Mouse (Mus musculus) adrenal gland, postnatal 4 days (tissue): ENCODE data around the gene Rpp21. TPM values are rescaled to one million over a fixed set of nuclear protein-coding genes. Genes with fewer than 3 reads are reported as not detected.

Source experiments
- DNase-seq, 2 experiments: peaks; one replicate each; pipeline ENCODE4 v3.0.0; 2021 to 2022; ENCODE audit warnings: low spot score in 2 of 2, mixed read lengths in 2 of 2
- long read RNA-seq, 2 experiments: library from polyadenylated mRNA; stranded (forward); transcript quantifications; one replicate each; pipeline ENCODE4 v2.0.0; 2021
- total RNA-seq, 2 experiments: library from RNA; stranded (reverse); gene quantifications; 2 replicates each; pipeline ENCODE4 v1.2.3; 2021

Gene Rpp21
- 10 to 100 TPM; 41.5 to 45.2 TPM for total RNA-seq
- long read RNA-seq, experiment 1, transcript Rpp21-201 (5 exons, 729 nt) = major isoform, 28 of 42 reads
- long read RNA-seq, experiment 1, partial matches to known transcripts = 0 of 42 reads
- long read RNA-seq, experiment 1, other reads (novel, unspliced or antisense) = 8 of 42 reads
- long read RNA-seq, experiment 2, transcript Rpp21-201 (5 exons, 729 nt) = major isoform, 18 of 34 reads
- long read RNA-seq, experiment 2, partial matches to known transcripts = 3 of 34 reads
- long read RNA-seq, experiment 2, other reads (novel, unspliced or antisense) = 9 of 34 reads

DNA sequence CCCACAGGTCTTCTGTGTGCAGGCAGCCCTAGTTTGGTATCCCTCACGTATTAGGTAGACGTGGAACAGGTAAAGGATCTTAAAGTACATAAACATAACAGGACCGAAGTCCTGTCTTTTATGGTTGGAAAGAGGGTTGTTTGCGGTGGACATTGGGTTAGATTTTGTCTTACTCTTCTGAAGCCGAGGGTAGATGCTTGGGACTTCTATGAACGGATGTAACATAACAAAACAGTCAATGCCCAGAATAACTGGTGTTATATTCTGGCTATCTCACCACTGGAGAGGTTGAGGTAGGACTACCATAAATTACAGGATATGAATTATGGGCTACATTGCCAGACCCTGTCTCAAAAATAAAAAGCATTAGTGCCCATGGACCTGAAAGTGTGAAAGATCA lies at the start of gene Rpp21:
TSS of gene Rpp21 (minus strand) at position 101 of the 400 bp plus-strand sequence.
- no peak for DNase-seq

DNA sequence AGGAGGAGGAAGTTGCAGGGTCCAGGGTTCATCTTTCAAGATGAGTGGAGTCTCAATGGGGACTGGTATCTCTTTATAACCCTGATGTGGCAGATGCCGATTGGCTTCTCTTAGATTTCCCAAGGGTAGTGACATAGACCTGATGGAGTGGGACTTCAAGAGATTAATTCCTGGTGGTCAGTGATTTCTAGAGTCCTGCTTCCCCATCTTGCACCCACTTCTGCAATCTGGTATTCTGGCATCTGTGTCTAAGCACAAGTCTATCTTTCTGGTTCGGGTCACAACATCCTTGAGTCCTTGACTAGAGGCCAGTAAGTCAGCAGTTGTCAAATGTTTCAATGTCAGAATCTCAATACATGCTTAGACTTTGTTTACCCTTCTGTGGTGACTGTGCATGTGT lies 28.5 kb upstream of the Rpp21 start, which contains the start of gene H2-M10.2:
TSS of gene H2-M10.2 (minus strand) at position 101 of the 400 bp plus-strand sequence.
- no peak for DNase-seq

DNA sequence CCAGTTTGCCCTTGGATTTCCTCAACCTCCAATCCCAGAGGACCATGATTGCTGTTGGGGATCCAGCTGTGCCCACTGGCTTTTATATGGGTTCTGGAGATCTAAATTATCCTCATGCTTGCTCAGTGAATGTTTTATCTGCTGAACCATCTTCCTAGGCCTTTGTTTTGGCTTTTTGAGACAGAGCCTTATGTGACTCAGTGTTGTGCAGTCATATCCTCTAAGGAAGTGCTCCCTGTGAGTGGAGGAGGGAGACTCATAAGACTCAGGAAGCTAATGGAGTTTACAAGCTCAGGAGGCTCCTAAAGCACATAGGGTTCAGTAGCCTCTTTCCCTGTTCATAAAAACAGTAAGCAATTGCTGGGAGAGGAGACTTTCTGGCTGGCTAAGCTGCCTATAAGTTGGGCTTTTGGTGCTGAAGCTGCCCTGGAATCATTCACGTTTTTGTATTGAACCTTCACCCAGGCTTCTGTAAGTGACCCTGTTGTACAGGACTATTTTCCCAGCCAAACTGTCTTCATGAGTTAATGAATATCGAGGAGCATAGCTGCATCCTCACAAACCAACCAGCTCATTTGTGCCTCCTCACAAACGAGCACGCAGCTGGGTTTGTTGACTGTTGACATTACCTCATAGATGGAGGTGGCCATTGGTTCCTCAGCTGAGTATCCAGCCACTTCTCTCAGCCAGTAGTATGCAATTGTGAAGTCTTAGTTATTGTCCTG lies 23.8 kb upstream of the Rpp21 start:
- DNase-seq = no peak

DNA sequence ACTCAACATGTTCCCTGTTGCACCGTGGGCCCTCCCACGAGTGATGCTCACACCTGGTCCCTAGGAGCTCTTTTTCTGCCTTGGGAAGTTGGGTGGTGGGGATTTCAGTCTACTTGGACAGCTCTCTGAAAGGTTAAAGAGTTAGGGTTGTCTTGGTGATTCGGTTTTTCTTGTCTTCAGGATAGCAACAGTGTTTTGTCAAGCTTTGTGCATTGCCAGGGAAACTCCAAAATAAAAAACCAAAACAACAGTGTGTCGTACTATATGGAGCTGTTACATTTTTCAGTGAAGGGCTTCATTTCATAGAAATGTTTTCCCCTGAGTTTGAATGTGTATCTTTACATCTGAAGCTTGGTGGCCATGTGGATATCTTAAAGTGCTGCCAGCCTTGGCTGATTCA lies 16.9 kb upstream of the Rpp21 start:
- DNase-seq = no peak

DNA sequence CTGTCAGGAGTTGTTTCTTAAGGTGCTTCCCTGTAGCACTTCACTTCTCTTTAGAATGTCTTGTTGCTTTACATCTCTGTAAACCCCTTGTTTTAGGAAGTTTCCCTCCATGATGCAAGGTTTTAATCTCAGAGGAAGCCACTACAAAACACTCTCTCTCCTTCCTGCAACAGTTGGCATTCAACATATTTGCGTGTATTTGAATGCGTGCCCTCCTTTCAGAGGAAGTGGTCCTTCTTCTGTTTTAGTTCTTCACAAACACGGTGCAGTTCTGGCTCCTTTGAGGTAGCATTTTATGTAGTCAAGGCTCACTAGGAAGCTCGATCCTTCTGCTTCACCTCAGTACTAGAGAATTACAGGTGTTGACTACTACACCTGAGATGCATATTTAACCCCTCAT lies 15.9 kb upstream of the Rpp21 start:
- DNase-seq = no peak

DNA sequence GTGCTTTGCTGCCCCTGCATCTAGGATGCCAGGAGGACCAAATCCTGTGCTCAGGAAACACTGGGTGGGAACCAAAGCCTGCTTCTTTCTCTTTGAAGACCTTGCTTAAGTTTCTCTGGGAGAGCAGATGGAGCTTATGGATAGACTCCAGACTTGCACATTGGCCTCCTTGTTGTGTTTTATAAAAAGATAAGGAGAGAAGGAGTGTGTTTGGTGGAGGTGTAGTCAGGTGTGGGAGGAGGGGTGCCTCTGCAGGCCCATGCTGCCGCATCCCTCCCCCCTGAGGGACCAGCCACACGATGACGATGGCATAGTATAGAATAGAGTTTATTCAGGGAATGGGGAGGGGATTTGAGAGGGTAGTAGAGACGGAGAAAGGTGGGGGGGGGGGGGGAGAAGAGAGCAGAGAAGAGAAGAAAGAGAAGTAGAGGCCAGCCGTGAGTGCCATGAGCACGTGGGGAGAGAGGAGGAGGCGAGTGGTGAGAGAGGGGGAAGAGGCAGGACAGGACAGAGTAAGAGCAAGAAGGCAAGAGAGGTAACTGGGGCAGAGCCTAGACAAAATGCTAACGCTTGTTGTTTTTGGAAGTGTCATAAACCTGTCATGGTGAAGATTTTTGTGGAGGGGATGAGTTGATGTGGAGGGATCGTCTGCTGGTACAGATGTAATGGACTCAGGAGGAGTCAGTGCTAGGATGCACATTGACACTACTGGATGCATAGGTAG lies 14.9 kb upstream of the Rpp21 start:
- no peak for DNase-seq

DNA sequence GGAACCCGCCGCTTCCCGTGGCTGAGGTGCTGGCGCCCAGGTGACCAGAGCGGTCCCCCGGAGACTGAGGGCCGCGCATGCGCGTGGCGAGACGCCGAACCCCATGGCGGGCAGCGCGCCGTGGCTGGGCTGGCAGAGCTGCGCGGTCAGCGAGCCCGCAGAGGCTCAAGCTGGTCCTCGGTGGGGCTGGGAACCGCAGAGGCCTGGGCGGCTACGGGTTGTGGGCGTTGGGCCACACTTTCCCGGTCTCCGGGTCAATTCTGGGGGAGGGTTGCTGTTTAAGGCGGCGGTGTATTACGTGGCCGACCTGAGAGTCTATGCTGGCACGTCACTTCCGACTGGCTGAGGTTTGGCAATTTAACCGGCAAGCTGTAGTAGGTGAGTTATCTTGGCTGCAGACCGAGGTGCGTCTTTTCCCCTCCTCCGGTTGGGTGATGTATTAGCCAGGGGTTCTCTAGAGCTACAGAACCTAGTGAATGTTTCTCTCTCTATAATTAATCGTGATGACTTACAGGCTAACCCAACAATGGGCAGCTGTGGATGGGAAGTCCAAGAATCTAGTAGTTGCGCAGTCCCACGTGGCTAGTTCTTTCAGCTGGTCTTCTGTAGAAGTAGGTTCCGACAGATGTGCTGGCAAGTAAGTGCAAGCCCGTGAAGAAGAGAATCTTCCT lies 13.9 kb upstream of the Rpp21 start, which contains the start of gene Trim39:
TSS of gene Trim39 (minus strand) at position 662 of the 671 bp plus-strand sequence.
- peak in 1 of 2 experiments; percentile 73 for DNase-seq

DNA sequence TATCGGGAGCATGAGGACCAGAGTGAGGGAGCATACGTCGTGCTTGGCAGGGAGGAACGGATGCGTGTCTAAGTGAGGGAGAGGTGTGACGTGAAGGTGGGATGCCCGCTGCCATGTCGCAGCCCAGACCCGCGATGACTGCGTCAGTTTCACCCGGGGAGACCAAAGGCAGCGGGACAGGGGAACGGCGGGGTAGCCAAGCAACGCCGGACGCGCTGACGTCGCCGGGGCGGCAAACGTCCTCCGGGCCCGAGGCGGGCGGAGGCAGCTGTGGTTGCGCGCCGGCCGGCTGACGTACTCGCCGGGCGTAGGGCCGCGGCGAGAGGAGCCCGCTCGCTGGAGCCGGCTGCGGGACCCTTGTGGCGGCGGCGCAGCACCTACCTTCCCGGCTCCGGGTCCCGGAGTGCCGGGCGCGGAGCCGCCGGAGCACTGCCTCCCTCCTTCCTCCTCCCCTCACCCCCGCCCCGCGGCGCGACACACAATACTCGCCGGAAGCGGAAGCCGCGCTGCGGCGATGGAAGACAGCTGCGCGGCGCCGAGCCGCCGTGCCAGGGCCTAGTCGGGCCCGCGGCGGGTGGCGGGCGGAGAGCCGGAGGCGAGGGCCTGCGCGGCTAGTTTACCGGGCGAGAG lies 13.2 kb upstream of the Rpp21 start:
- peak; percentile 73 to 85 for DNase-seq

DNA sequence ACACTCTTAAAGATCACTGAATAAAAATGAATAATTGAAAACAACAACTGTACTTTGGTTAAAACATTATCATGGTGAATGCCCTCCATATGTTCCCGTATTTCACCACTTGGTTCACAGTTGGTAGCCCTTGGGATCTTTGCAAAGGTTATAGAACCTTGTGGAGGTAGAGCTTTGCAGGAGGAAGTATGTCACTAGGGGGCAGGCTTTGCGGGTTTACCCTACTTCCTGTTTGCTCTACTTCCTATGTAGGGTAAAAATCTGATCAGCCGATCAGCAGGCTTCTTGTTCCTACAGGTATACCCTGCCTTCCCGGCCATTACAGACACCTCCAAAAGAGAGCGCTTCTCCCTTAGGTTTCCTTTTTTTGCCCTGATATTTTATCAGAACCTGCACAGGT lies 8.0 kb upstream of the Rpp21 start:
- DNase-seq = no peak

DNA sequence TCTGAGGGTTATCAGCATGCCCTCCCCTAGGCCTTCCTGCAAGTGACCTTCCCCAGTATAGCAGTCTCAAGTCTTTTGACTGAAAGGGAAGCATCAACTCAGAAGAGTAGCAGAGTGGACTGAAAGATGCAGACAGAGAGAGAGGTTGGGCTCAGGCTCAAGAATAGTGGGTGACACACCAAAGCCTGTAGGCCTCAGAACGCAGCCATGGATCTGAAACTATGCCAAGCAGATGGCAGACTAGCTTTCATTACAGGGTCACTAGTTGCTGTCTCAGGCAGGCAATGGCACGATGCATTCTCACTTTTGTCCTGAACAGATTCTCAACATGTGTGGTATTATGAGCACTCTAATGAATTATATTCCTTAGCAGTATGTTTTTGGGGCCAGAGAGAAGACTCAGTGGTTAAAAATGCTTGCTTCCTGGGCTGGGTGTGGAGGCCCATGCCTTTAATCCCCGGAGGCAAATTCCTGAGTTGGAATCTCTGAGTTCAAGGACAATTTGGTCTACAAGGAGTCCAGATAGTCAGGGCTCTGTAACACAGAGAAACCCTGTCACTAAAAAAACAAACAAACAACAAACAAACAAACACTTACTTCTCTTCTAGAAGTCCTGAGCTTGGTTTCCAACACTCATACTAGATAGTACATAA lies 6.5 kb upstream of the Rpp21 start:
- no peak for DNase-seq

DNA sequence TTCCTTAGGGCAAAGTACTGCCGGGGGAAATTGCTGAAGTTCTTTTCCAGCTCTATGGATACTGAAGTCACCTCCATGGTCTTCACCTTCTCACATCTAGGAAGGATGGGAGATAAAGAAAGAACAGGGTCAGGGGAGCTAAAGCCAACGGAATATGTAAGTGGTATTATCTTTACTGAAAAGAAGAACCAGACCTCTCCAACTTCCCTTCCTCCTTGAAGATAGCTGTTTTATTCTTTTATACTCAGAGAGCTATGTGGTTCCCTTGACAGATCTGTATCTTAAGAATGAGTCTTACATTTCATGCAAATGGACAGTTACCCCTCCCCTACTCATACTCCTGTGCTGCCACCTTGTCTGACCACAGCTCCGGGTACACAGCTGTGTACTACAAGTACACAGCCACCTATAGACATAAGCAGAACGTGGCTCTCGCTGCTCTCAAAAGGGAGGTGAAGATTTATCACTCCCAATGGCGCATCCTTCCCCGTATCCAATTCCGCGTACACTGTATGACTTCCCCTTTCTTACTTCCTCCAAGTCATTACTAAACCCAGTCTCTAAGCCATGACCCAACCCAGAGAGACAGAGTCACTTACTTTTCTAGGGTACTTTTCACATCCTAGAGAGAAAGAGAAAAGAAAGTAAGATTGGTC lies 3.8 kb upstream of the Rpp21 start:
- no peak for DNase-seq

DNA sequence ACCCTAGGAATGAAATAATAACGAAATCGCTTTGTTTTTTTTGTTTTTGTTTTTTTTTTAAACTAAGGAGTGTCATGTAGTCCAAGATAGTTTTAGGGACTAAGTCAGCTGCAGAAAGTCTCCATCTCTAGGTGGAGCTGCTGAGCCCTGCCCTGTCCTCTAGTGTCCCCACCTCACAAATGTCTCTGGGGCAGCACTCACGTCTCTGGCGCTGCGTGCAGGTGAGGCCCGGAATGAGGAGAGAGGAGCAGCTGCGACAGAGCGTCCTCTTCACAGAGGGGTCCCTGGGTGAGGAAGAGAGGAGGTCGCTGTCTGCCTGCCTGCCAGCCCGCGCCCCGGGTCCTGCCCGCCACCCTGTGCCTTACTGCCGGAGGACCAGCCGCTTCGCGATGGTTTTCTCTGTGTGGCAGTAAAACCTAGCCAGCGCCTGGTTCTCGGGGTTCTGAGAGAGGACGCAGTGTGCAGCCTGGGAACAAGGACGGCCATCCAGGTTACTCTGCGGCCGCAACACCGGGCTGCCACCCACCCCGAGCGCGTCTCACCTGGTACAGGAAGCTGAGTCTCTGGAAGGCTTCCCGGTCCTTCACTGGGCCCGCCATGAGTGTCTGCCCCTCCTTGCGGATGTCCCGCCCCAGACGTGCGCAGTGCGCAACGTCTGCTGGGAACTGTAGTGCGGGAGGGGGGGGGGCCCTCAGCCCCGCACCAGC lies 475 bp downstream of the Rpp21 start:
- DNase-seq = peak; percentile 38 to 62

DNA sequence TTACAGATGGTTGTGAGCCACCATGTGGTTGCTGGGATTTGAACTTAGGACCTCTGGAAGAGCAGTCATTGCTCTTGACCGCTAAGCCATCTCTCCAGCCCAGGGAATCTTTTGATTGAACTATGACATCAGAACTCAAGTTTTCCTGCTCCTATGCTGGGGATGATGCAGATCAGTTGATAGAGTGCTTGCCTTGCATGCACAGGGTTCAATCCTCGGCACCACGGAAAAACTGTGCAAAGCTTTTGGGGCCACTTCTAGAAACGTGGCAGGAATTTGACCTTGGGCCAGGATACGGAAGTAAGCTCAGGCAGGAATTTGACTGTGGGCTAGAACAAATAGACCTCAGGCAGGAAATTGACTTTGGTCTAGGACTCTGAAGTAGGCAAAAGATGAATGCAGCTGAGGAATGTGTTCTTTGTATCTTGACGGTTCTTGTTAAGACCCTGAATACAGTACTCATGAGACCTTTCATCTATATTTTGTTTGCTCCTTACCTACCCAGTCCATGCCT lies 4.7 kb downstream of the Rpp21 start:
- DNase-seq = no peak

DNA sequence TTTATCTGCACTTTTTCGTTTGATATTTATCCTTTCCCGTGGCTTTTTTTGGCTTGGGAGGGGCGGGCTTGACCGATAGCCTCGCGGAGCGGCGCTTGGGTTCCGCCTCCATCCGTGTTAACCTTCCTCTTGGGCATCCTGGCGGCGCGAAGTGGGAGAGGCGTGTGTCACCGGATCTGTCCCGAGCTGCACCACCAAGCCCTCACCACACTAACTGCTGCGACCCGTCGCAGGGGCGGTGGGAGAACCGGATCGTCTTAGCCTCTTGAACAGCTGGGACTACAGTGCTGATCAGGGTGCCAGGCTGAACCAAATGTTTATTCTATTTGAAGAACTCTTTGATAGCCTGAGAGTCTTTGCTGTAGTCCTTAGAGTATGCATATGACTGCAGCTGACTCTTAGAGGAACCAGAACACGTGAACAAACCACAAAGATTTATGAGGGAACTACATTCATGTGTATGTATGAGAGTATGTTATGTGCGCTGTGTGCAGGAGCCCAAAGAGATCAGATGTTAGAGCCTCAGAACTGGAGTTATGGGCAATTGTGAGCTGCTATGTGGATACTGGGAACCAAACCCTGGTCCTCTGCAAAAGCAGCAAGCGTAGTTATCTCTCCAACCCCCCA lies 5.5 kb downstream of the Rpp21 start:
- DNase-seq = no peak

DNA sequence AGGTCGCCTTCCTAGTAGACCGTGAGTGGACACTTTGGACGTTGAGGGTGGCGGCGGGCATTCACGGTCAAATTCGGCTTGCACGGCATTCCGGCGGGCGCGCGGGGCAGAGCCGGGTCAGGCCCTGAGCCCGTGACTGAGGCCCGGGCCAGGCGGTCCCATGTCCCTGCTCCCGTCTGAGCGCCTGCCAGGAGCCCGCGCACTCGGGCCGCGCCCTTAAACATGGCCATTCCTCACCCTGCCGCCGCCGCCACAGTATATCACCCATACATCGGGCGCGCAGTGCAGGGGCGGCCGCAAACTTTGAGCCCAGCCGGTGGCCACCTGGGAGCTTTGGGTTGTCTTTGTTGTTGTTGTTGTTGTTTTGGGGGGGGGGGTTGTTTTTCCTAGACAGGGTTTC lies 9.0 kb downstream of the Rpp21 start:
- DNase-seq = no peak

DNA sequence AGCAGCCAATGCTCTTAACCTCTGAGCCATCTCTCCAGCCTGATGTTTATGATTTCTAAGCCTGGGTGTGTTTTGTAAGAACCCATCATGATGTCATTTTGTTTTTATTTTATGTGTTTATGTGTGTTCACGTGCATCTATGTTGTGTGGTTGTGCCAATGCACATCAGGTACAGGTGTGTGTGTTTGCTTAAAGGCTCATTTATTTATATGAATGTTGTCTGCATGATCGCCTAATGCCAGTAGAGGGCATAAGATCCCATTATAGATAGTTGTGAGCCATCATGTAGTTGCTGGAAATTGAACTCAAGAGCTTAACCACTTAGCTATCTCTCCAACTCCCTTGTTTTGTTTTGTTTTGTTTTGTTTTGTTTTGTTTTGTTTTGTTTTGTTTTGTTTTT lies 12.1 kb downstream of the Rpp21 start:
- DNase-seq = no peak

DNA sequence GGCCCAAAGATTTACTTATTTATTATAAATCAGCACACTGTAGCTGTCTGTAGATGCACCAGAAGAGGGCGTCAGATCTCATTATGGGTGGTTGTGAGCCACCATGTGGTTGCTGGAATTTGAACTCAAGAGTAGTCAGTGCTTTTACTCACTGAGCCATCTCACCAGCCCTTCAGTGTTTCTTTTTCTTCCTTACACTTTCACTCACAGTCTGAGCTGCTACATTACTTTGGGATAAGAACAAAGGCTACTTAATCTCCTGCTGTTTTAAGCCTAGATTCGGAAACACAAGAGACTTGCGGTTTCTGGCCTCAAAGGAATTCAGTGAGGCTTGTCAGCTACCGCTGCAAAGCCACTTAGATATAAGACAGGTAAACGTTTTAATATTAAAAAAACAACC lies 13.8 kb downstream of the Rpp21 start:
- no peak for DNase-seq

DNA sequence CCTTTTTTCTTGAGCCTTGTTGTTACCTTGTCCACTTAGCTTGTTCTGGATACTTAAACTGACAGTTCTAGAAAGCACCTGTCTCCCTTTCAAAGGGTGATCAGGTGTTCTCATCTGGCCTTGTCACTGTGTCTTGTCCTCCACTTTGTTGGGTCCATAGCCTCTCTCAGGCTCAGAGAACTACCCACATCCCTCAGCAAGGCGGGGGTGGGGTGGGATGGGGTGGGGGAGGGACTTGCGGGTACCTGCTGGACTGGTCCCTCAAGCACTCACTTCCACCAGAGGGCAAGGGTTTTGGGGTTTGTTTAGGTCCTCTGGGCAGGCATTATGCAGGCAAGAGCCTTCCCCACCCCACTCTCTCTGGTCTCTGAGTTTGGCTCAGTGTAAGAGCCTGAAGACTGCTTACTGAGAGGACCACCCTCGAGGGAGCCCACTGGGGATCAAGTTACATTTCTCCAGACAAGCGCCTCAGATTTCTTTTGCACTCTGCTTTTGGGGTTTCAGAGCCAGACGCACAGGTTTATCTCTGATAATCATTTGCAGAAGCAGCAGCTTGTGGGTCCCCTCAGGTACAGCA lies 17.1 kb downstream of the Rpp21 start:
- DNase-seq = no peak
